ENCODE assay signal across 8 mouse cellular contexts in genomic region chr10:43667086-43667690, GRCm38 (mm10).
DNase-seq lines count a peak whose midpoint lies in the region; ATAC-seq and TF ChIP-seq lines count a peak whose summit lies in the region.
"Had no signal": no experiment of that assay in that cellular context is flagged by ENCODE, and none has a peak within 500 bp of the region (broad histone marks: within the 10 kb centered on the region; RNA-seq: fewer than 3 reads in every experiment).

No protein-coding gene starts in this region.

- no peaks in the 10 kb centered on the region; the same call in 1 of the 2 replicates for H3K27me3 ChIP-seq in kidney, embryonic 16.5 days (ENCODE audit: insufficient read depth, low read length)
- H3K27me3 ChIP-seq in hindbrain, embryonic 14.5 days (ENCODE audit: control insufficient read depth, insufficient read depth, low read length): no peaks in the 10 kb centered on the region
- H3K27me3 ChIP-seq in midbrain, postnatal 0 days (ENCODE audit: insufficient read depth, low read length): no peaks in the 10 kb centered on the region

- H3K9ac ChIP-seq in kidney, embryonic 16.5 days (replicated peaks; ENCODE audit: low read length): no peak overlapping the region
- no peak overlapping the region for H3K9ac ChIP-seq in hindbrain, embryonic 14.5 days
- no peak overlapping the region for H3K9ac ChIP-seq in midbrain, postnatal 0 days (replicated peaks; ENCODE audit: low read length, poor library complexity, severe bottlenecking)

- no peaks in the 10 kb centered on the region for H3K36me3 ChIP-seq in kidney, embryonic 16.5 days (ENCODE audit: insufficient read depth, low read length)
- H3K36me3 ChIP-seq in hindbrain, embryonic 14.5 days (replicated peaks; ENCODE audit: control insufficient read depth, insufficient read depth): no peaks in the 10 kb centered on the region
- no peaks in the 10 kb centered on the region for H3K36me3 ChIP-seq in midbrain, postnatal 0 days (ENCODE audit: insufficient read depth, low read length)

- DNase-seq in kidney, postnatal 25 days: no peak
- no peak for DNase-seq in hindbrain, embryonic 14.5 days (ENCODE audit: low spot score)
- DNase-seq in midbrain, postnatal 0 days (ENCODE audit: low spot score): no peak
- no peak for DNase-seq in layer of hippocampus, postnatal 14 days (ENCODE audit: low spot score in 2 of 2)
- DNase-seq in left cerebral cortex, postnatal 14 days (ENCODE audit: low spot score in 2 of 2): no peak
- DNase-seq: kidney, adult 9 months had no signal

- no peak for TF ChIP-seq POLR2A in bone marrow, adult 2 months (IDR thresholded peaks at IDR 0.05; ENCODE audit: borderline replicate concordance, control insufficient read depth, low read depth, low read length)

- no peak for ATAC-seq in kidney, embryonic 16.5 days (ENCODE audit: low FRiP score, low TSS enrichment)
- no peak for ATAC-seq in hindbrain, embryonic 14.5 days (ENCODE audit: low FRiP score)
- ATAC-seq in midbrain, postnatal 0 days (ENCODE audit: low FRiP score): no peak

- H3K9me3 ChIP-seq in kidney, embryonic 16.5 days (ENCODE audit: low read length): no peaks in the 10 kb centered on the region
- H3K9me3 ChIP-seq in hindbrain, embryonic 14.5 days (ENCODE audit: control insufficient read depth, low read length): no peaks in the 10 kb centered on the region
- no peaks in the 10 kb centered on the region for H3K9me3 ChIP-seq in midbrain, postnatal 0 days (ENCODE audit: low read length)

- WGBS in kidney, embryonic 16.5 days: 66% methylated on average over 25 of the region's 25 CpGs
- 56% methylated on average over 25 of the region's 25 CpGs for WGBS in bone marrow, adult 2 months
- WGBS in hindbrain, embryonic 14.5 days: 66% methylated on average over 25 of the region's 25 CpGs
- WGBS in midbrain, postnatal 0 days: 54% methylated on average over 25 of the region's 25 CpGs

- no peak overlapping the region for H3K4me3 ChIP-seq in kidney, embryonic 16.5 days (ENCODE audit: low read length)
- peak overlapping the region; percentile 56 for H3K4me3 ChIP-seq in bone marrow, adult 2 months (replicated peaks; ENCODE audit: control insufficient read depth, low read depth, low read length)
- no peak overlapping the region for H3K4me3 ChIP-seq in hindbrain, embryonic 14.5 days (replicated peaks; ENCODE audit: low read length)
- no peak overlapping the region for H3K4me3 ChIP-seq in midbrain, postnatal 0 days (ENCODE audit: low read depth, low read length)

- 0 out of 2 replicates have a peak overlapping the region, but pooled peaks have one; percentile 16 for H3K4me2 ChIP-seq in kidney, embryonic 16.5 days (replicated peaks; ENCODE audit: low read depth, low read length)
- H3K4me2 ChIP-seq in hindbrain, embryonic 14.5 days (replicated peaks): 0 out of 2 replicates have a peak overlapping the region, but pooled peaks have one; percentile 10
- H3K4me2 ChIP-seq in midbrain, postnatal 0 days (ENCODE audit: low read depth, low read length, poor library complexity, severe bottlenecking): 0 out of 2 replicates have a peak overlapping the region, but pooled peaks have one; percentile 15

- no peak for TF ChIP-seq CTCF in bone marrow, adult 2 months (IDR thresholded peaks at IDR 0.05; ENCODE audit: control insufficient read depth, insufficient read depth, low read length)
- TF ChIP-seq CTCF in midbrain, postnatal 0 days (IDR thresholded peaks at IDR 0.05): no peak

- H3K27ac ChIP-seq in kidney, embryonic 16.5 days (ENCODE audit: low read length): no peak overlapping the region
- H3K27ac ChIP-seq in bone marrow, adult 2 months (ENCODE audit: control insufficient read depth, insufficient read depth, low read depth, low read length, poor library complexity): peak overlapping the region; percentile 67
- H3K27ac ChIP-seq in hindbrain, embryonic 14.5 days: no peak overlapping the region
- no peak overlapping the region for H3K27ac ChIP-seq in midbrain, postnatal 0 days (ENCODE audit: low read depth, low read length)

- intact Hi-C loops in left cerebral cortex, postnatal 14 days (cut with DNase I): no loop called here

- H3K4me1 ChIP-seq in kidney, embryonic 16.5 days (ENCODE audit: insufficient read depth, low read length): peaks cover 7% of the 10 kb centered on the region
- H3K4me1 ChIP-seq in bone marrow, adult 2 months (ENCODE audit: control insufficient read depth, insufficient read depth, low read length): peaks cover 10% of the 10 kb centered on the region
- H3K4me1 ChIP-seq in hindbrain, embryonic 14.5 days (replicated peaks; ENCODE audit: control insufficient read depth, insufficient read depth, low read length): no peaks in the 10 kb centered on the region
- H3K4me1 ChIP-seq in midbrain, postnatal 0 days (ENCODE audit: insufficient read depth, low read length): no peaks in the 10 kb centered on the region
